Mouse (Mus musculus) MEL (cell line): Measurements from ENCODE around the gene Gm3336. TPM values are rescaled to one million over a fixed set of nuclear protein-coding genes. Genes with fewer than 3 reads are reported as not detected.

Source experiments
- DNase-seq: peaks from one replicate; pipeline ENCODE4 v3.0.0; 2011; ENCODE audit warnings: low read depth, low spot score
- H3K27ac ChIP-seq: 2 replicates; pipeline ENCODE4 v1.5.1; 2012; ENCODE audit warnings: low read depth, mild to moderate bottlenecking, control low read depth, low read length, moderate library complexity; ENCODE audit not compliant: control insufficient read depth
- H3K27me3 ChIP-seq, 2 experiments: fragments of 150-350 bp in 1 of 2; sonication (generic) in 1 of 2; 2 replicates each; pipeline ENCODE4 v1.6.1; 2012; ENCODE audit warnings: low read length in 2 of 2, mild to moderate bottlenecking in 2 of 2, improper control_type of control experiment in 1 of 2, moderate library complexity in 1 of 2; ENCODE audit not compliant: insufficient read depth in 2 of 2, control insufficient read depth in 1 of 2
- H3K36me3 ChIP-seq, 2 experiments: 2 replicates each; pipeline ENCODE4 v1.6.1; 2012 to 2014; ENCODE audit warnings: low read length in 2 of 2, improper control_type of control experiment in 1 of 2, inconsistent platforms in 1 of 2, mild to moderate bottlenecking in 1 of 2; ENCODE audit not compliant: insufficient read depth in 2 of 2, control insufficient read depth in 1 of 2
- H3K4me1 ChIP-seq, 2 experiments: fragments of 150-350 bp in 1 of 2; sonication (generic) in 1 of 2; 2 replicates each; pipeline ENCODE4 v1.6.1; 2012; ENCODE audit warnings: low read length in 2 of 2, improper control_type of control experiment in 1 of 2, mild to moderate bottlenecking in 1 of 2; ENCODE audit not compliant: insufficient read depth in 2 of 2, control insufficient read depth in 1 of 2
- H3K4me3 ChIP-seq, 2 experiments: fragments of 150-350 bp in 1 of 2; sonication (generic) in 1 of 2; 2 replicates each; pipeline ENCODE4 v1.5.1; 2012; ENCODE audit warnings: low read depth in 2 of 2, low read length in 2 of 2, mild to moderate bottlenecking in 2 of 2, moderate library complexity in 2 of 2, control low read depth in 1 of 2, improper control_type of control experiment in 1 of 2; ENCODE audit not compliant: control insufficient read depth in 1 of 2, insufficient read depth in 1 of 2
- H3K79me2 ChIP-seq: 2 replicates; pipeline ENCODE4 v1.6.1; 2012; ENCODE audit warnings: mild to moderate bottlenecking, low read length, moderate library complexity; ENCODE audit not compliant: control insufficient read depth, poor library complexity, insufficient read depth
- H3K9ac ChIP-seq: 2 replicates; pipeline ENCODE4 v1.6.1; 2012; ENCODE audit warnings: low read depth, mild to moderate bottlenecking, control low read depth, low read length, moderate library complexity; ENCODE audit not compliant: control insufficient read depth, poor library complexity, severe bottlenecking
- H3K9me3 ChIP-seq: fragments of 150-350 bp; sonication (generic); replicated peaks from 2 replicates; pipeline ENCODE4 v1.6.1; 2012; ENCODE audit warnings: mild to moderate bottlenecking, low read length, improper control_type of control experiment, moderate library complexity; ENCODE audit not compliant: insufficient read depth
- CHD1 ChIP-seq: IDR thresholded peaks from 2 replicates; pipeline ENCODE4 v1.6.1; 2012; ENCODE audit warnings: low read depth, mild to moderate bottlenecking, inconsistent platforms, low read length, improper control_type of control experiment
- CHD2 ChIP-seq: IDR thresholded peaks from 2 replicates; pipeline ENCODE4 v1.6.1; 2011; ENCODE audit warnings: low read length, improper control_type of control experiment
- CTCF ChIP-seq, 3 experiments: IDR thresholded peaks in 2 of 3; conservative IDR thresholded peaks in 1 of 3; 2 replicates each; pipeline ENCODE4 v1.5.1; 2011 to 2012; ENCODE audit warnings: low read length in 3 of 3, low read depth in 2 of 3, mild to moderate bottlenecking in 2 of 3, improper control_type of control experiment in 1 of 3, inconsistent platforms in 1 of 3, mixed read lengths in 1 of 3, moderate library complexity in 1 of 3; ENCODE audit not compliant: control insufficient read depth in 1 of 3, insufficient read depth in 1 of 3, poor library complexity in 1 of 3, severe bottlenecking in 1 of 3
- E2F4 ChIP-seq: IDR thresholded peaks from 2 replicates; pipeline ENCODE4 v1.6.1; 2011; ENCODE audit warnings: low read depth, low read length, improper control_type of control experiment, borderline replicate concordance
- ELF1 ChIP-seq: IDR thresholded peaks from 2 replicates; pipeline ENCODE4 v1.6.1; 2014; ENCODE audit warnings: low read depth, mild to moderate bottlenecking, inconsistent platforms, low read length, improper control_type of control experiment, moderate library complexity
- GABPA ChIP-seq: IDR thresholded peaks from 2 replicates; pipeline ENCODE4 v1.6.1; 2012; ENCODE audit warnings: low read depth, mild to moderate bottlenecking, inconsistent platforms, low read length, improper control_type of control experiment, moderate library complexity
- JUND ChIP-seq: IDR thresholded peaks from 2 replicates; pipeline ENCODE4 v1.6.1; 2011; ENCODE audit warnings: low read depth, mild to moderate bottlenecking, improper control_type of control experiment, low read length
- KAT2A ChIP-seq: conservative IDR thresholded peaks from 2 replicates; pipeline ENCODE4 v1.6.1; 2012; ENCODE audit warnings: low read depth, low read length, improper control_type of control experiment, inconsistent platforms
- MAFK ChIP-seq: IDR thresholded peaks from 2 replicates; pipeline ENCODE4 v1.6.1; 2011; ENCODE audit warnings: low read depth, mild to moderate bottlenecking, low read length, improper control_type of control experiment, borderline replicate concordance
- MAX ChIP-seq: IDR thresholded peaks from 2 replicates; pipeline ENCODE4 v1.6.1; 2011; ENCODE audit warnings: low read length, improper control_type of control experiment
- MAZ ChIP-seq: IDR thresholded peaks from 2 replicates; pipeline ENCODE4 v1.6.1; 2012; ENCODE audit warnings: low read depth, mild to moderate bottlenecking, inconsistent platforms, low read length, improper control_type of control experiment
- NELFE ChIP-seq: IDR thresholded peaks from 2 replicates; pipeline ENCODE4 v1.6.1; 2011; ENCODE audit warnings: low read depth, low read length, improper control_type of control experiment
- SMC3 ChIP-seq: IDR thresholded peaks from 2 replicates; pipeline ENCODE4 v1.6.1; 2011; ENCODE audit warnings: low read depth, low read length, improper control_type of control experiment
- TAL1 ChIP-seq: IDR thresholded peaks from 2 replicates; pipeline ENCODE4 v1.6.1; 2012; ENCODE audit warnings: mild to moderate bottlenecking, inconsistent platforms, low read length, moderate library complexity, mixed read lengths
- TCF12 ChIP-seq: IDR thresholded peaks from 2 replicates; pipeline ENCODE4 v1.6.1; 2014; ENCODE audit warnings: low read depth, mild to moderate bottlenecking, inconsistent platforms, low read length, improper control_type of control experiment, moderate library complexity
- UBTF ChIP-seq: IDR thresholded peaks from 2 replicates; pipeline ENCODE4 v1.6.1; 2012; ENCODE audit warnings: low read depth, mild to moderate bottlenecking, inconsistent platforms, low read length, improper control_type of control experiment, moderate library complexity, borderline replicate concordance; ENCODE audit not compliant: insufficient read depth
- USF1 ChIP-seq: IDR thresholded peaks from 2 replicates; pipeline ENCODE4 v1.6.1; 2014; ENCODE audit warnings: low read depth, mild to moderate bottlenecking, inconsistent platforms, low read length, improper control_type of control experiment, moderate library complexity
- ZKSCAN1 ChIP-seq: IDR thresholded peaks from 2 replicates; pipeline ENCODE4 v1.6.1; 2012; ENCODE audit warnings: low read depth, mild to moderate bottlenecking, inconsistent platforms, low read length, improper control_type of control experiment, moderate library complexity
- ZNF384 ChIP-seq: IDR thresholded peaks from 2 replicates; pipeline ENCODE4 v1.6.1; 2012; ENCODE audit warnings: low read depth, mild to moderate bottlenecking, inconsistent platforms, low read length, improper control_type of control experiment
- polyA plus RNA-seq, 2 experiments: library from polyadenylated mRNA; stranded (reverse) in 1 of 2; unstranded in 1 of 2; fragments of >175 nt in 1 of 2; fragments of >200 nt in 1 of 2; gene quantifications; 2 replicates each; pipeline versions ENCODE4 v1.2.1 to v1.2.4; 2012; ENCODE audit warnings: low replicate concordance in 2 of 2, low read depth in 1 of 2; ENCODE audit not compliant: insufficient read length in 2 of 2, insufficient read depth in 1 of 2, missing spikeins in 1 of 2
- total RNA-seq: library from RNA; depleted of rRNA; stranded (reverse); fragments of 300-350 nt; gene quantifications from 2 replicates; pipeline ENCODE4 v1.2.3, GENCODE M21; 2012

Gene Gm3336
- total and polyA plus RNA-seq, 3 experiments: 0.19 to 0.72 TPM; not detected in 1

DNA sequence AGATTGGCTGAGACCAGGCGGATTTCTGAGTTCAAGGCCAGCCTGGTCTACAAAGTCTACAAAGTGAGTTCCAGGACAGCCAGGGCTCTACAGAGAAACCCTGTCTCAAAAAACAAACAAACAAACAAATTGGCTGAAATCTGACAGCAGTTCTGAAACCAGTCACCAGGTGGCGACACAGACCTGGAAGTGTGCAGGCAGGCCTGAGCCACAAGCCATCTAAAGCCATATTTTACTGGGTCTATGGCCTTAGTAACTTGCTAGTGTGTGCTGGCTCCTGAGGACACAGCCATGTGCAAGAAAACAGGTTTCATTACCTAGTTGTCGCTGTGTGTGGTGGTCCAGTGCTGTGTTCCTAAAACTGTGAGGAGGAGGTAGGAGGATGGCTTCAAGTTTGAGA is 2.4 kb downstream of the Gm3336 start (continued):
- TF ChIP-seq ZKSCAN1 (peak; percentile 39; the same call in 1 of the 2 replicates), MAFK (no peak), ZNF384 (peak; percentile 99), CHD1 (no peak), NELFE (no peak), MAX (no peak), KAT2A (no peak), USF1 (no peak), E2F4 (no peak), MAZ (no peak), TCF12 (0 out of 2 replicates have a peak, but pooled peaks have one; percentile 8)

DNA sequence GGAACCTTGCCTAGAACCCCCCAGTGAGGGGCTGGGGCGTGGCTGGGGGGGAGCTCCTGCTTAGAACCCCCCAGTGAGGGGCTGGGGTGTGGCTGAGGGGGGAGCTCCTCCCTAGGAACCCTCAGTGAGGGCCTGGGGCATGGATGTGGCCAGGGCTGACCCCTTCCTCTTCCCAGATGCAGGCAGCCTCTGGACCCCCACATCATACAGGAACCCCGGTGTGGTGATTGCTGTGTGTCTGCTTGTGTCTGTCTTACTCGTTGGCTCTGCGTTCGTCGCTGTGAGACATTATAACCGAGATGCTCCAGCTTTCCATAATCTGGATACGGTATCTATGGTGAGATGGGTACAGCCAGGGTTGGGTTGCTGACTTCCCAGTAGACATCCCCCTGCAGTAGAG is 3.3 kb downstream of the Gm3336 start:
- H3K4me3 ChIP-seq: no peak overlapping the region
- DNase-seq: no peak
- H3K27ac ChIP-seq: no peak overlapping the region
- TF ChIP-seq UBTF (no peak), GABPA (no peak), NELFE (no peak), E2F4 (no peak), CTCF (IDR thresholded peaks at IDR 0.05 in 2 of 3, conservative IDR thresholded peaks at IDR 0.05 in 1 of 3; ENCODE audit: control insufficient read depth in 1 of 3, insufficient read depth in 1 of 3, low read depth in 2 of 3, low read length in 3 of 3, poor library complexity in 1 of 3, severe bottlenecking in 1 of 3) (no peak), ZKSCAN1 (no peak), KAT2A (no peak), SMC3 (no peak), ELF1 (no peak), MAFK (no peak), TAL1 (no peak), JUND (no peak), CHD2 (no peak)
- H3K9me3 ChIP-seq: no peaks in the 10 kb centered on the region
- H3K27me3 ChIP-seq: no peaks in the 10 kb centered on the region; a peak in 2 of 4 replicates
- H3K4me1 ChIP-seq: no peaks in the 10 kb centered on the region
- no peak overlapping the region for H3K9ac ChIP-seq
- no peaks in the 10 kb centered on the region for H3K79me2 ChIP-seq
- H3K36me3 ChIP-seq: no peaks in the 10 kb centered on the region
